Mouse (Mus musculus): ENCODE results near the gene Apobec3.
A peak's percentile ranks its signal among the peaks of the same experiment; 100 is the strongest.
"Not testable (repeated sequence)": the region's sequence is repeated elsewhere in the genome, so short reads cannot be mapped to it uniquely, and the experiment has no call there.

Gene Apobec3

DNA sequence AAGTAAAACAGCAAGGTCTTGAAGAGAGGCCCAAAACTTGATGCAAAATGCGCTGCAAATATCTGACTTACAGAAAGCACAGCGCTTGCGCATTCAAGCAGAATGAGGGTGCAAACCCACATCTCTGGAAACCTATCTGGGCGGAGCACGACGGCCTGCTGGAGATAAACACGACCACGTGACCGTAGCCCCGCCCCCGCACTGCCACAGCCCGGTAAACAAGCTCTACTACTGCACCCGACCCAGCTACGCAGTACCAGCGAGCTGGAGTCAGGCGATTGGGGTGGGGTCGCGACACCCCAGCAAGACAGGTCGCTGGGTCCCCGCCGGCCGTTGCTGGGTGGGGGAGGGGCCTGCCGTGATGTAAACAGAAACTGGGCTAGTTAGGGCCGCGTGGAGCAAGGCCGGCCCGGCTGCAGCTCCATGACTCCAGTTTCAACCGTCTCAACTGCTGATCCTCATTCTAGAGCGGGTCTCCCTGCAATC is 36.2 kb downstream of the Apobec3 start:
- peak; percentile 94 for DNase-seq (ENCODE audit: low read depth, low spot score)

DNA sequence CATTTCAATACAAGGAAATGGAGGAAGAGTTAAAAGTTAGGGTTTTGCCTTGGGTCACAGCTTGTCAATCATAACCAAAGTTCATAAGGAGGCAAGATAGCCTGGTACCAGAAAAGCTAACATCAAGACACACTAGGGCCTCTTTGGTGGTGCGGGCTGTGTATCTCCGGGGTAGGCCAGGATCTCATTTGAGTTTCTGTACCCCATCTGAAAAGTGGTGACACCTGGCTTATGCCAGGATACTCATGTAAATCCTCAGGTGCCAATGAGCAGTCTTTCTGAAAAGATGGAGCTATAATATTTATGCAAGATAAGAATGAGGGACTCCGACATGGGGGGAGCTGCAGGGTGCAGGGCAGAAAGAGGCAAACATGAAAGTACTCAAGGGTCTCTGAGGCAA is 36.9 kb downstream of the Apobec3 start:
- DNase-seq (ENCODE audit: low read depth, low spot score), result no peak

DNA sequence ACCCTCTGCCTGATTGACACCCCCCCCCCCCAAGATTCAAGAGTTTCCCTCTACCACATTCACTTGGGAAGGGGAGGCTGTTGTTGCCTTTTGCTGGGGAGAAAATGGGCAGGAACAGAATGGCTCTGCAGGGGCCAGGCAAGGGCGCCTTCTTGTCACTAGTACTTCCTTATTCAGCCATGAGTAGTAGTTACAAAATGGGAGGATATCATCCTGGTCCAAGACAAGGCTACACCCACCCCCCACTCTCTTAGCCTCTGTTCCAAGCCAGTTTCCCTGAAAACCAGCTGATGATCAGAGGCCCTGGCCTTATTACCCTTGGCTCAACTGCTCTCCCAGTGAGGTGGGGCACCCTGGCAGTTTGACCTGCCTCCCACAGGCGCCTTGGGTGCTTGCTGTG is 37.3 kb downstream of the Apobec3 start:
- no peak for DNase-seq (ENCODE audit: low read depth, low spot score)

DNA sequence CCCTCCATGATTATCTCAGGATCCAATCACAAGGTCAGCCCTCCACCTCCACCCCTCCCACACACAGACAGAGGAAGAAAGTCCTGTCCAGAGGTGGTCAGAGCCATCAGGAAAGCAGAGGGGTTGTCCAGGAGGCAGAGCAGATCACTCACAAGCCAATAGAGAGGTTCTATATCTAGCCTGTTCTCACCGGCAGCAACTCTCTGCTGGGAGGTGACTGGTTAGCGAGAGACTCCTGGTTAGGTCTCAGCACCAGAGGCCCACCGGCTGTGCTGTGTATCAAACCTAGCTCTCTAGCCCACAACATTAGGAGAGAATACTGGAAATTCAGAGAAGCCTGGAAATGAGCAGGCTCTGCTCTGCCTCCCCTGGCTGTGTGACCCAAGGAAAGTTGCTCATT is 38.3 kb downstream of the Apobec3 start:
- DNase-seq (ENCODE audit: low read depth, low spot score), result no peak

DNA sequence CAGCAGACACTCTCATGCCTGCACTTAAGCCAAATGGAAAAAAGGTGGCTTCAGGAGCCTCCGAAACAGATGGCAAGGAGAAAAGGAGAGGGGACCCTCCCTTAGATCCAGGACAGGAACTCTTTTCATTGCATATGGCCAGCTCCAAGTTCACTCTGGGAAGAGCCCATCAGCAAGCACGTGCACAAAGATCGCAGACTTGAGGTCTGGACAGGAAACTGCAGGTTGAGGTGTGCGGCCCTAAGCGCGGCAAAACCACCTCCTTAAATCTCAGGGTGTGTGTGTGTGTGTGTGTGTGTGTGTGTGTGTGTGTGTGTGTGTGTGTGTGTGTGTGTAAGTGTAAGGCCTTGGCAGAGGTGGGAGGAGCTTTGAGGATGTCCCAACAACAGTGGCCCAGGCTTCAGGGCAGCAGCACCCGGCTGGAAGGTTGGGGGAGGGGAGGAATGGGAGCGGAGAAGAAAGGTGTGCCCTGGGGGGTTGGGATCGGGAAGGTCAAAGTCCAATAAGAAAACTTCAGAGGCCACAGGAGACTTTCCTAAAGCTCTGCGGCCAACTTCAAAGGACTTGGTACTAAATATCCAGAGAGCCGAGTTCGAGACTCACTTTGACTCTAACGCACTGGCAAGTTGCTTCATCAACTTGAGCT is 40.2 kb downstream of the Apobec3 start:
- no peak for DNase-seq (ENCODE audit: low read depth, low spot score)

DNA sequence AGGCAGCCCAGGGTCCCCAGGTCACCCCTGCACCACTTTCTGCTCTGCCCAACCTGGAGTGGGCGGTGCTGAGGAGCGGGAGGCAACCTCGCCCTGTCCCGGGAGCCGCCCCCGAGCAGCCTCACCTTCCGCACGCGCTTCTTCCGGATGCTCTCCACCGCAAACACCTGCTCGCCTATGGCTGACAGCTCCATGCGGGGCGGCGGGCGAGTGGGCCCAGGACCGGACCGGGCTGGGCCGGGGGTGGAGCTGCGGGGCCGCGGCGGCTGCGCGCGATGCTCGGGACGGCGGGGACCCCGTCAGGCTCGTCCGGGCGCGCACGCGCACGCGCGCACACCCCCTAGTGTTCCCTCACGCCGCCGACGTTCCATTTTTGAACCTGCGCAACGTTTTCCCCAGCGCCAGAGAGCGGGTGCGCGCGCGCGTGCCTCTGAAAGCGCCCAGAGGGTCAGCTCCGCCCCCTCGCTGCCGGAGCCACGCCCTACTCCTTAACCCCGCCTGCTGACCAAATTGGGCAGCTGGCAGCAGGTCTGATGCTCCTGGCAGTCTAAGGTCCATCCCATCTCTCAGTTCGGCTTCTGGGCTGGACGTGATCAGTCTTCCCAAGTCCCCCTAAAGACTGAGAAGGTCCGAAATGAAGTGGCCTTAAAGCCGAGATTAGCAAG is 41.0 kb downstream of the Apobec3 start:
- DNase-seq (ENCODE audit: low read depth, low spot score), result no peak

DNA sequence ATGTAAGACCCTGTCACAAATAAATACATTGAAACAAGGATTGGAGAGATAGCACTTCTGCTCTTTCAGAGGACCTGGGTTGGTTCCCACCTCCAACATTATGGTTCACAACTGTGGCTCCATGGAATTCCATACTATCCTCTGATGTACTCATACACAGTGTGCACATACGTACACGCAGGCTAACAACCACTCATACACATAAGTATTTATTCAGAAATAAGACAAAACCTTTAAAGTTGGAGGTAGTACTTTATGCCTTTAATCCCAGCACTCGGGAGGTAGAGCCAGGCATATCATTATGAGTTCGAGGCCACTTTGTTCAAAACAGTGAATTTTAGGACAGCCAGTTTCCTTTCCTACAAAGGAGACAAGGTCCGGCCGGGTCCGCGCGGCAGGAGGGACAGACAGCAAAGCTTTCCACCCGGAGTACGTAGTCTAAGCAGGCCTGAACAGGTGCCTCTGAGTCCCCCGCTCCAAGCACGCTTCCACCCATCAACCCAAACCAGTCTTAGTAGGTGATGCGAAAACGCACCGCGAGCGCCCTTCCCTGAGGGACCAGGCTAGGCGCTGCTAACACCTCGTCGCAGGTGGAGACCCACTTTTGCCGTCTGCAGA is 41.7 kb downstream of the Apobec3 start:
- DNase-seq (ENCODE audit: low read depth, low spot score), result no peak

DNA sequence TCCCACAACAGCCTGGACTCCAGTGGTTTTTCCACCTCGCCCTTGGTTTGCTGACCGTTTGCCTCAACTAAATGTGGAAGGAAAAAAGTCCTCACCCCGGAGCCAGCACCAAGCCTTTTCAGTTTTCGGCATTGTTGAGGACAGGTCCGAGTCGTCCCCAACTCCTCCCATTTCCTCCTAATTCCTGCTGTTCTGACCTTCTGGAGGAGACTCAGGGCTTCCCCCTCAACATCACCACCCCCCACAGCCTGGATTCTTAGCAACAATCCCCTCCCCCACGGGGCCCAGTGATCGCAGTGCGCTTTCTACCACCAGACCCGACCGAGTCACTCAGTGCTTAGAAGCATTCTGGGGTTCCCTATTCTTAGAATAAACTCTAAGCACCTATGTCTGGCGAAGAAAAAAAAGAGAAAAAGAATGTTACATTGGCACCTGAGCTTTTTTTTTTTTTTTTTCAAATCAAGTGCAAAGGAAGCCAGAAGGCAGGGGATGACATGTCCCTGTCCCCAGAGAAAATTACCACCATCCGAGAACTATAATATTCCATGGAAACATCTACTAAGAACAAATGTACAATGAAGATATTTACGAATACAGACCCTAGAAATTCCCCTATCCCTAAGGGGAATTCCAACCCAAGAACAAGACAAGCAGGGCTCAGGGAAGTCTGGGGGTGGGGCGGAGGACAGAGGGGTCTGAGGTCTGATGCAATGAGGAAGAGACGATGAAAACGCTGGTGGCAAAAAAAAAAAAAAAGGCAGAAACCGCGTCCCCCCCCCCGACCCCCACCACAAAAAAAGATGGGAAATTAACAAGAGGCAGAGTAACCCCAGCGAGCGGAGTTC is 42.4 kb downstream of the Apobec3 start:
- DNase-seq (ENCODE audit: low read depth, low spot score), result no peak

DNA sequence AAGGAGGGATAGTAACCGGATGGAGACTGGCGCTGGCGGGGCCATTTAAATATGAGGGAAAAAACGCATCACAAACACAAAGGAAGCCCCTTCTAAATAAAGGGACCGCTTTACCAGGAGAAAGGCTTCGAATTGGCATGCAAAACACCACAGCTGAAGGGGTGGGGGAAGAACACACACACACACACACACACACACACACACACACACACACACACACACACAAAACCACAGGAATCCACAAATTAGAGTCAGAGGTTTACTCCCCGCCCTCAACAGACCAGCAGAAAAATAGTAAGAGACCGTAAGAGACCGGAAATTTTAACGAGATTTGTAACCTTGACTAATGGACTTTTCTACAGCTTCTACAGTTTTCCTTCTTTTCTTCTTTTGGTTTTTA is 43.3 kb downstream of the Apobec3 start:
- peak; percentile 70 for DNase-seq (ENCODE audit: low read depth, low spot score)

DNA sequence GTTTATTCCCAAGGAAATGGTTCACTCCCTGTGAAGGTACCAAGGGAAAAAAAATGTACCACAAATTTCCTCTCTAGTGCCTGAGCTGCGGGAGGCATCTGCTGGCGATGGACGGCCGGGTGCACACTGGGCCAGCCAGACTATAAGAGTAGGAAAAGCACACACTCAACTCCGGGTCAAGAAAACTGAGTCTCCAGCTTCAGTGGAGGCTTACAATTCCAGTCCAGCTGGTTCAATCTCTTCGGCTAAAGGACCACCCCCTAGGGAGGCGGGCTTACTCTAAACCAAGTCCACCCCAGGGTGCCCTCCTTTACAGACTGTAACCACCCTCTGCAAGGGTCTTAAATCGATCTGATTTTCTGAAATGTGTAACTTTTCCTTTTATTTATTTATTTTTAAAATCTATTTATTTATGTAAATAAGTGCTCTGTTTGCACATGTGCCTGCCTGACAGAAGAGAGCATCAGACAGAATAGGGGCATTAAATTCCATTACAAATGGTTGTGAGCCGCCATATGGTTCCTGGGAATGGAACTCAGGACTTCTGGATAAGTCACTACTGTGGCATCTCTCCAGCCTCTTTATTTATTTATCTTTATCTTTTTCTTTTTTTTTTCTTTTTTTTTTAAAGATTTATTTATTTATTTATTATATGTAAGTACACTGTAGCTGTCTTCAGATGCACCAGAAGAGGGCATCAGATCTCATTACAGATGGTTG is 44.4 kb downstream of the Apobec3 start:
- DNase-seq (ENCODE audit: low read depth, low spot score), result peak; percentile 87

DNA sequence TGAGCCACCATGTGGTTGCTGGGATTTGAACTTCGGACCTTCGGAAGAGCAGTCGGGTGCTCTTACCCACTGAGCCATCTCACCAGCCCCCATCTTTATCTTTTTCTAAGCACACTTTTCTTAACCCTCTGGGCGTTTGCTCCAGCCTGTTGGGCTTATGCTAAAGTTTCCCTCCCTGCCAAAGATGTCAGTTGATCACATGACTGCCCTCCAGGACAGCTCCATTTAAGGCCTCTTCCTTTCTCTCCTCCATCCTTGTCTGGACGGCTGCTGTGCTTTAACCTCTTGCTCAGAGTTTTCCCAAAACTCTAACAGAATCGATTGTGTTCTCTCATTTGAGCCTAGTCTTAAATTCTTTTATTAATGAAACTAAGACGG is 44.9 kb downstream of the Apobec3 start:
- DNase-seq (ENCODE audit: low read depth, low spot score), result peak; percentile 84

DNA sequence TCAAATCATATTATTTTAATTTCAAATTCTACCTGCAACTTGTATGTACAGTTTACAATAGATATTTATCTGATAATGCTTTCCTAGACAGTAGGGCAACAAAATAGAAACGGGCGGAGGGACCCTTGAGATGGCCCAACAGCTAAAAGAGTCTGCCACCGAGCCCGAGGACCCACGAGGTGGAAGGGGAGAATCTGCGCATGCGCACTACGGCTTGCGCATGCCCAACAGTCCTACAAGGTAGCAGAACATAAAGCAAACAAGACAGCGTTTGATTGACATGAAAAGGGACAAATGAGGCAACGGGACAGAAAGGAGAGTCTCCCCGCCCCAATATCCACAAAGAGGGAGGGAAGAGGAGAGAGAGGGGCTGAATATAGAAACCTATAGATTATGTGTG is 47.6 kb downstream of the Apobec3 start:
- no peak for DNase-seq (ENCODE audit: low read depth, low spot score)

DNA sequence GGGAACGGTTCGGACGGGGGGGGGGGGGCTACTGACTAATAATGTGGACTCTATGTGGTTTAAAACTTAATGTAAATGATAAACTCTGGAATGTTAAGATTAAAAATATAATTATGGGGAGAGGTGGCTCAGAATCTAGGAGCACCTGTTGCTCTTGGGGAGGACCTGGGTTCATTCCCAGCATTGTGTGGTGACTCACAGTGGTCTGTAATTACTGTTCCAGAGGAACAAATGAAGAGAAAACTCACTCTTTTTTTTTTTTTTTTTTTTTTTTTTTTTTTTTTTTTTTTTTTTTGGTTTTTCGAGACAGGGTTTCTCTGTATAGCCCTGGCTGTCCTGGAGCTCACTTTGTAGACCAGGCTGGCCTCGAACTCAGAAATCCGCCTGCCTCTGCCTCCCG is 48.0 kb downstream of the Apobec3 start:
- DNase-seq (ENCODE audit: low read depth, low spot score), result not testable (repeated sequence)

DNA sequence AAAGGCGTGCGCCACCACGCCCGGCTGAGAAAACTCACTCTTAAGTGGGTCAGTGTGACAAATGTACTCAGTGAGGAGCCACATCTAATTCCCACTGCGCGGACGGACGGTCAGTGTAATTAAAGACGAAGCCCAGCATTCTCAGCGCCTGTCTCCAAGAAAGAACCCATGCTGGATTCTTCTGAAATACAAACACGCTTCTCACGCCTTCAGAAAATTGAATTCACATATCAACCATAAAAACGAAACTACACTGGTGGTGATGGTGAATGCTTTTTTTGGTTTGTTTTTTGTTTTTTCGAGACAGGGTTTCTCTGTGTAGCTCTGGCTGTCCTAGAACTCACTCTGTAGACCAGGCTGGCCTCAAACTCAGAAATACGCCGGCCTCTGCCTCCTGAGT is 48.5 kb downstream of the Apobec3 start:
- DNase-seq (ENCODE audit: low read depth, low spot score), result no peak

DNA sequence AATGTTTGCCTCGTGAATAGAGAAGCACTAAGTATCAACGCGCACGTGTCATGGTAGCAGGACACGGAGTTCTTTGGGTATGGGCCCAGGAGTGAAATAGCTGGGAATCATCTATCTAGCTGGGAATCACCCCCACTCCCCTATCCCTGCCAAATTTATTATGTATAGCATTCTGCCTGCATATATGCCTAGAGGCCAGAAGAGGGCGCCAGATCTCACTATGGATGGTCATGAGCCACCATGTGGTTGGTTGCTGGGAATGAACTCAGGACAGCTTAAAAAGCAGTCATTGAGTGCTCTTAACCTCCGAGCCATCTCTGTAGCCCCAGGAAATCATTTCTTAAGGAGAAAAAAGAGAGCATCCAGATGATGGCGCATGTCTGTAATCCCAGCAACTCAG is 49.5 kb downstream of the Apobec3 start:
- peak; percentile 71 for DNase-seq (ENCODE audit: low read depth, low spot score)

DNA sequence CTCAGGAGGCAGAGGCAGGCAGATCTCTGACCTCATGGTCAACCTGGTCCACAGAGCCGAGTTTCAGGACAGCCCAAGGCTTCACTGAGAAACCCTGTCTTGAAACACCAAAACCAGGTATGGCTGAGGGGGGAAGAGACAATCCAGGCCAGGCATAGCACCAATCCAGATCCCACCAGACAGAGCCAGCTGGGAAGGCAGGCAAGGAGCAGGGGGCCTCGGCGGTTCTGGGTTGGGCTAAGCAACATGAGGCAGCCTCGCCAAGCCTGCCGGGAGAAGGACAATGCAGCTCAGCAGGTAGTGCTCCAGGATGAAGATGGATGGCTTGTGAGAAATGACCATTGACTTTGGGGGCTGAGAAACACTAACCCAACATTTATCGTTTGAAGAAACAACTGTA is 51.1 kb downstream of the Apobec3 start:
- DNase-seq (ENCODE audit: low read depth, low spot score), result no peak

DNA sequence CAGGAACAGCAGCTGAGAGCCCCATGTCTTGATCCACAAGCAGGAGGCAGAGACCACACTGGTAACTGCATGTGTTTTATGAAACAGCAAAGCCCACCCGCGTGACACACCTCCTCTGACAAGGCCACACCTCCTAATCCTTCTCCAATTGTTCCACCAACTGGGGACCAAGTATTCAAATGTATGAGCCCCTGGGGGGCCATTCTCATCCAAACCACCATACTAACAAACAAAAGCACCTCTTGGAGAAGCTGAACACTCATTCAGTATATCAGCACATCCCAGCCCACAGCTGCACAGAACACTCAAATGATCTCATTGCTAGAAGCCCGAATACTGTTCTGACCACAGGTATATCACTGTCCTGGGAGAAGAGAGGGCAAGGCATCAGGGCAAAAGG is 52.1 kb downstream of the Apobec3 start:
- DNase-seq (ENCODE audit: low read depth, low spot score), result no peak

DNA sequence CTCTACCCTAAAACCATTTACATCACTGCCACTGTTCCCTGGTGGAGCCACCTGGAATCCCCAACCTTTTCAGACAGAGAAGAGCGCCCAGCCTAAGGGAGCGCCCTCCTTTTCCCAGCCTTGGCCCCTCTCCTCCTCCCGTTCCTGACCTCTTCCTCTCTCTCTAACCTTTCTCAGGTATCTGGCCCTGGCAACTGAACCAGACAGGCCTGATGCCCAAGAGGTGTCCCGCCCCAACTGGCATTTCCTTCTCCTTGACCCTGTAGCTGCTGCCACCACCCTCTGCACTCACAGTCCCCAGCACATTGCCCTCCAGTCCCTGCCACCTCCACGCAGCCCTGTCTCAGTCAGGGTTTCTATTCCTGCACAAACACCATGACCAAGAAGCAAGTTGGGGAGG is 53.5 kb downstream of the Apobec3 start:
- DNase-seq (ENCODE audit: low read depth, low spot score), result no peak

DNA sequence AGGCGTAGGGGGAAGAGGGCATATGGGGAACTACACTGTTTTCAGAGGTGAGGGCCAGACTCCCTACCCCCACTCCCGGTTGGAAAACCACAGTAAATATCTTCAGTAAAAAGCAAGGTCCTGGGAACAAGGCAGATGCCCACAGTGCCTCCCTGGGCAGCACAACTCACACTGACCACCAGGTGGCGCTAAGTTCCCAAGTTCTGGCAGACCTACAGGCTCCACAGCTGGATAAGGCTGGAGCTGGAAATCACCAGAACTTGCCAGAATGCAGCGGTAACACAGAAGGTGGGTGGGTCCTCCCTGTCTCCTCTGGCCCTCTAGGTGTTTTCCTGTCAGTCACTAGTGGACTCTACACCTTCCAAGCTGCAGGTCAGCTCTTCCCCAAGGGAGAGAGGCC is 54.6 kb downstream of the Apobec3 start:
- DNase-seq (ENCODE audit: low read depth, low spot score), result peak; percentile 96

DNA sequence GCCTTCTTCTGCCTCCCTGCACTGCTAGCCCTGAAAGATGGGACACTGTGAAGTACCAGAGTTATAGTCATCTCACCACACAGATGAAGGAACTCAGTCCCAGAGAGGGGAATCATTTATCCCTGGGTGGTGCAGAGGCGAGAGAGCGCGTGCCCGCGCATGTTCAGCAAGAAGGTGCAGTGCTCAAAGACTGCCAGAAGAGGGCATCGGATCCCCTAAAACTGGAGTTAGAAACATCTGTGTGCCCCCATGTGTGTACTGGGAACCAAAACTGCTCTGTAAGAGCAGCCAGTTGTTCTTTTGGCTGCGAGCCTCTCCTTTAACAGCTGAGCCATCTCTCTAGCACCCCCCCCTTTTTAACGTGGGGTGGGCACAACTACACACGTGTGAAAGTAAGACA is 55.3 kb downstream of the Apobec3 start:
- DNase-seq (ENCODE audit: low read depth, low spot score), result peak; percentile 38

DNA sequence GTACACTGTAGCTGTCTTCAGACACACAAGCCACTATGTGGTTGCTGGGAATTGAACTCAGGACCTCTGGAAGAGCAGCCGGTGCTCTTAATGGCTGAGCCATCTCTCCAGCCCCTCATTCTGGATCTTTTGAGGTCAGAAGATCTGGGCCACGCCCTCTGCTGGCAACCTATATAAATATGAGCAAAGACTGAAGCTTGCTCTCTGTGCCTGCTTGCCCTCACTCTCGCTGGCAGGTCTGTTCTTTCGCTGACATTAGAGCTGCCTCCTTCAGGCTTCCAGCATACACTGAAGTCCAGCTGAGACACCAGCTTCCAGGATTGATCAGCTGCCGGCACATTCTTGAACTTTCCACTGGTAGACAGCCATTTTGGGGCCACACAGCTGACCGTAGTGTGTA is 56.2 kb downstream of the Apobec3 start:
- peak; percentile 51 for DNase-seq (ENCODE audit: low read depth, low spot score)

Data from 3T3-L1 (cell line).